Mouse (Mus musculus) embryo, embryonic 11.5 days (tissue): ENCODE results near the gene Spag9.

Experiments
- DNase-seq: peaks from one replicate; pipeline ENCODE4 v3.0.0-alpha.2; 2012; ENCODE audit warnings: low read depth, low spot score

The Spag9 gene

DNA sequence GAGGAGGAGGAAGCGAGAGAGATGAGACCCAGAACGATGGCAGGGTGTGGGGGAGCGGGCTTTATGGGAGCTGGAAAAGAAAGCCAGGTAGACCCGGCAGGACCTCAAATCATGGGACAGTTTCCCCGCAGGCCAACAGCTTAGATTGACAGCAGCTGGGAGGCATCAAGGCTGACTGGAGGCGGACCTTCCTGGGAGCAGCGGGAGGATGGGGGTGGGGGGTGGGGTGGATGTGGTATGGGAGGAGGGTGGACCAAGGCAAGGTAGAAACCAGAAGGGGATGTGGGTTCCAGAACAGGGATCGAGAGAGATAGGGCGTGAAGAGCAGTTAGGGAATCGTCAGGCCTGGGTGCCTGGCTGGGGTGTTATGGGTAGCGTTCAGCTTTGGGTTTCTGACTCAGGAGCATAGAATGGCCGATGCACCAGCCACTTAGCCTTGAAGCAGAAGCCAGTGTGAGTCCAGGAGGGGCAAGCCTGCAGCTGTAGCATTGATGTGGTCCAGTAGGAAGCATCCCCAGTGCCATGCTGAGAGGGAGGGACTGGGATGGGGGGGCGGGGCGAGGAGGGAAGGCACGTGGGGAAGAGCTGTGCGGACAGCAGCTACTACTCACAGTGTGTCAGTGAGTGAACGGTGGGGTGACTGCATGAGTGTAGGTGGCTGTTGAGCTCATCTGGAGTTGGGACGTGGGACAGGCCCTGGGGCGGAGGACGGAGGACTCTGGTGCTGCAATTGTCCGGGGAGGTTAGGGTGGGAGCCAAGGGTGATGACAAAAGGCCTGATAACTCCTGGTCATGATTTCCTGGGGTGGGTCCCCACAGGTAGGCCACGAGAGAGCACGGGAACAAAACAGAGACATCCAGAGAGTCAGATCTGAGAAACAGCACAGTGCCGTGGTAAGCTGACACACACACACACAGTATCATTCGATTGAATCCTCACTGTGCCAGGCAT is 154.9 kb downstream of the Spag9 start:
- no peak for DNase-seq

DNA sequence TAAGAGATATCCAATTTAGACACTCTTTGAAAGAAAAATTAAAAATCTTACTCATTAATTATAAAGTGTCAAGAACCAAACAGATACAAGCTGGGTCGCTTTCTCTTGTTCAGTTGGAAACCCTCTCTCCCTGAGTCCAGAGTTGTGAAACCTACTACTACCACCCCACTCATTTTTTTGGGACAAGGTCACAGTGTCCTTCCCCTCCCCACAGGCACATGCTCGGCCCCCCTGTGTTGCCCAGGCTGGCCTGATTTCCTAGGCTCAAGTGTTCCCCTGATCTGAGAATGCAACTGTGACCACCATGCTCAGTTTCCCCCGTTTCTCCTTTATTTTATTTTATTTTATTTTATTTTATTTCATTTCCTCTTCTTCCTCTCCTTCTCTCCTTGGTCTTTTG is 158.3 kb downstream of the Spag9 start:
- DNase-seq, result no peak

DNA sequence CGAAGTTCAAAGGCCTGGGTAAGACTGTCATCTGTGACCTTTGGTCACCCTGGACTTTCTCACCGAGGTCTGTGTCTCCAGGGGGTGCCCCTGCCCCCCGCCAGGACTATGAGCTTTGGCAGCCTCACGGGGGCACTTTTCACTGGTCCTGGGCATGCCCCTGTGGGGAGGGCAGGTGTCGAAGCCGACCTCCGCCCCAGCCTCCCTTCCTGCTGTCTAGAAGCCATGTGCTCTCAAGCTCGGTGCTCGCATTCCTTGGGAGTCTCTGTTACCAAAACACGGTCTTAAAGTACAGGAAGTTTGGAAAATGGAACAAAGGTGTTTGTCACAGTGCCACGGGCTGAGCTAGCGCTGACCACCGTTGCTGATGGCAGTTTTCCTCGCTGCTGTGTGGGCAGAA is 162.6 kb downstream of the Spag9 start:
- no peak for DNase-seq

DNA sequence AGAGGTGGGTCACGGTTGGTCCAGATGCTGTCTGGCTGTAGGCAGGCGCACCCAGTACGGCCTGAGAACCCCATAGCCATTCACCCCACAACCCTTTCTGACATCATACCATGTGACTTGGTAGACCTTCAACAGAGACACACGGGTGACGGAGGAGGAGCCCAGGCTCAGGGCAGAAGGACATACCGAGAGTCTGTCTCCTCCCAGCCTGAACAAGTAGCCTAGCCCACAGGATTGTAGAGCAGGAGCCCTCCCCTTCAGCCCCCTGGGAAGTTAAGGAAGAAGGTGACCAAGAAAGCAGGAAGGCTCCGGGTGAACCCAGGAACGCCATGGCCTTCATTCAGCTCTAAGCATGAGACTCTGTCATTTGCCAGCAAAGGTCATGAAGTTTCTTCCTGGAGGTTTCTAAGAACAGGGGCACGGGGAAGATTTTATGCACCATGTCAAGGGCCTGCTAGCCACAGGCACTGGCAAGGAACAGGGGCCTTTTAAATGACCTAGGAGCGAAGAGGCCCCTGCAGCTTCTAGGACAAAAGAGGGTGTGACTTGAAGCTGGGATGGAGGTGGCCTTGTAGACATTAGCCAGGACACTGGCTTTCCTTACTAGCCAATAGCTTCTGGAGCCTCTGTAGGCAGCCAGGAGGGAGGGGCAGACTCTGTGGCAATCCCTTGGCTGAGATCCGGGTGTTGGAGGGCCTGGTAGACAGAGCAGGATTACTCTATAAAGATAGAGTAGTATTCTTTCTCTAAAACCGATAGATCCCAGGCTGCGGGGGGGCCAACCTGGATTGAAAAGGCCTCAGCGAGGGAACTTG is 163.4 kb downstream of the Spag9 start:
- no peak for DNase-seq

DNA sequence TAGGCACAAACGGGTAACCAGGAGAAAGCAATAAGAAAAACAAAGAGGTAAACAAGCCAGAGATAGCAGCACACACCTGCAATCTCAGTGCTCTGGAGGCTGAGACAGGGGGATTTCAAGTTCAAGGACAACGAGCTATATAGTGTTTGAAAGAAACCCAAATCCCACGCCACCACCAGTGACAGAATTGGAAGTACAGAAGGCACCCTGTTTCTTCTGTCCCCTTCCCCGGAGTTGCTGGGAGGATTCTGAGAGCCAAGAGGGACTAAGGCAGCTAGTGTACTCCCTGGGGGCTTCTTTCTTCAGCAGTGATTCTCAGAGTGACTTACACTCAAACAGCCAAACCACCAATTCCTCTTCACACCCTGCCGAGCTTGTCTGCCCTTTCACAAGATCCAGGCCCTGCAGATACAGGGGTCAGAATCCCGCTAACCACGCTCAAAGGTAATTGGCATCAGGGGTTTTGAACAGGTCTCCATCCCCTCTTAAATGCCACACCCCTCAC is 164.1 kb downstream of the Spag9 start:
- no peak for DNase-seq

DNA sequence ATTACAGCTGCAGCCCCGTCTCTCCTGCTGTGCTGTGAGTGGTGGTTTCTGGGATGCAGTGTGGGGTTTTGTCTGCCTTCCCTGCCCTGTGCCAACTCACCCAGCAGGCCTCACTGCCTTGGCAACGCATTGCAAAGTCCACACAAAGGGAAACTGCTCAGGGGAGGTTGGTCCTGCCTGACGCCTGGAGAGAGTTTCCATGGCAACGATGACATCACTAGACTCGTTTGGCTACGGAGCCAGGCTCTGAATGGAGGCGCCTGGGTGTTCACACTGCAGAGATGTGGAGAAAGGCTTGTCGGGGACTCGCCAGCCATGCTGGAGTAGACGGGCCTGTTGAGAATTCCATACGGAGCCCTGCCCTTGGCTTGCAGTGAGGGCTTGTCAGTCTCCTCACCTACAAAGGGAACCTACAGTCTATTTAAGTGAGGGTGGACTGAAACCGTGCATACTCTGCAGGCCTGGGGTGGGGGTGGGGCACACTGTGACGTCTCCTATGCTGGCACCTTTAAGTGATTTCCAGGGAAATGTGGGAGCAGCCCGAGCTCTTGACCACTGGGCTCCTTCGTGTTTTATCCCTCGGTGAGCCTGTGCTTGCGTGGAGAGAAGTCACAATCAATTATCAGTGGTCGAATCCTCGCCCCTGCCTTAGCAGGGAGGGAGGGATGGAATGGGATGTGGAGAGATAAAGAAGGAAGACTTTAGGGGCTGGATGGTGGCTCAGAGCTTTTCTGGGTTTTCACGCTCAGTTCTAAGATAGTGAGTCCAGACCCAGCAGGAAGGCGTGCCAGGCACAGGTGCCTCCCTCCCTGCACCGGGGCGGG is 164.8 kb downstream of the Spag9 start:
- peak; percentile 88 for DNase-seq

DNA sequence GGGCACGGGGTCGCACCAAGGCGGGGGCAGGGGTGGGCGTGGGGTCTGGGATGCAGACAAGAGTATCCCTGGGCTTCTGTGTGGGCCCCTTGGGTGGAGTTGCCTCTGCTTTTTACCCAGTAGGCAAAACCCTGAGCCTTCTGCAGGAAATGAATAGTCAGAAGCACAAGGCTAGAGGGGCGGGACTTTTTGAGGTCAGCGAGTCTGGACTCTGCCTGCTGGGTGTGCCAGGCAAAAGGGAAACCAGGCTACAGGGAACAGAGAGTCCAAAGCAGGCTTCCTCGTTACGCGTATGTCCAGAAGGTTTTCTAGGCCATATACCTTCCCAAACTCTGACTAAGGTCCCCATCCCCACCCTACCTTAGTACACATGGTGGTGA is 165.4 kb downstream of the Spag9 start:
- no peak for DNase-seq

DNA sequence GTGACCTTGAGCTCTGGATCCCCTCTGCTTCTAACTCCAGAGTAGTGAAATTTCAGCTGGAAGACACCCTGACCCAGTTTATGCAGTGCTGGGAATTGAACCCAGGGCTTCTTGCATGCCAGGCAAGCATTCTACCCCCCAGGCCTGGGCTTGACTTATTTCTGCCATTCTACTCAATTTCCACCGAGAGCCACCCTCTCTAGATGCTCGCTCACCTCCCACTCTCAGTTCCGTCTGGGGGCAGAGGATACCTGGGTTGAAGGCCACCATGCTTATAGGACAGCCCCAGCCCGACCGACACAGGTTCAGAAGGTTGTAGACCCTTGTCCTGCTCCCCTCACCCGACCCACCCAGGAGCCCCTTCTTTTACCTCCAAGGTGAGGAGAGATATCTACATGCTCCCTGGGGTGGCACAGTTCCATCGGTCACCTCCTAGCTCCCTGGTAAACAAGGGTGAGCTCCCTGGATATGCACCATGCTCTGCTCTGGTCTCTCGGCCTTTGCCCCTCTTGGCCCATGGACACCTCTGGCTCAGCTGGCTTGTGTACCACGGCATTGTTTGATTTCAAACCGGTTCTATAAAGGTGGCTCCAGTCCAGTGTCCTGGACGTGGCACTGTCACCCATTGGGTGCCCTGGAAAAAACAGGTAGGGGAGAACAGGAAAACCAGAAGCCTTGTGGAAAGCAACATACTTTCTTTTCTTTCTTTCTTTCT is 166.1 kb downstream of the Spag9 start:
- DNase-seq, result no peak

DNA sequence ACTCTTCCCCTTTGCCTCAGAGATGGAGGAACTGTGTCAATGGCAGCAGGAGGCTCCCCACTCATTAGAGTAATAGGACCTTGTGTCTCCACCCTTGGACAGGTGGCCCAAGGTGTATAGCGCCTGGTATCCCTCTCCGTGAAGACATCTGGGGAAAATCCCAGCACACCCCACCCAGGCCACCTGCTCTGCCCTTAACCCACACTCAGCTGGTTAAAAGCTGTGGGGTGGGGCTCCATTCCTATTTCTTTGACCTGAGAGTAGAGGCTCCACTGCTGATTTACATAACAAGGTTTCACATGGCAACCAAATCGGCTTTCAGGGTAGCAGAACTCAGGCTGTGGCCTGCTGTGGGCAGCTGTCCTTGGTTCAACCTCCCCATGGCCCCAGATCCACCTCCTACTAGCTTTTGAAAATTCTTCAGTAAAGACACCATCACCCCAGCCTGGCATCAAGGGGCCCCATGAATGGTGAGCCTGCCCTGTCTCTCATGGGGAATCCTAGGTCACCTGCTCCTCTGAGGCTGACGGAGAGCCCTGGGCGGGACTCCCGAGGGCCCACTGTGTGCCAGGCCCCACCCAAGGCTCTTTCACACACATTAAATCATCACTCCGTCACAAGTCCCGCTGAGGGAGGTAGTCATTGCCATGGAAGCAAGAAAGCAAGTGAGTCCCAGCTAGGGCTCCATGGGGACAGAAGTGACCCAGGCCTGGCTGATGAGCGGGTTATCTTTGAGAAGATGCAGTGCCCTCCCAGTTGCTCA is 167.3 kb downstream of the Spag9 start:
- no peak for DNase-seq

DNA sequence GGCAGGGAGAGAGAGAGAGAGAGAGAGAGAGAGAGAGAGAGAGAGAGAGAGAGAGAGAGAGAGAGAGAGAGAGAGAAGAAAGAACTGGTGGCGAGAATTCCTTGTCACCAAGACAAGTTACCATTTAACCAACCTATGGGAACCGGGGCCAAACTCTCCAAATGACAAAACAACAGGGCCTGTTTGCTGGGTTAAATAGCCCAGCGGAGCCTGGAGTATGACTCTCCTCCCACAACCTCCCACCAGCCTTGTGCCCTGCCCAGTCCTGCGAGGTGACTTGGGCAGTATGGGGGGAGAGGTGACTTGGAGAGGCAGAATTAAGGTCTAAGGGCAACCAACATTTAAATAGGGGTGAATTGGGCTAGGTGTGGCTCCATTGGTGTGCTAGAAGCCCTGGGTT is 169.9 kb downstream of the Spag9 start:
- DNase-seq, result no peak

DNA sequence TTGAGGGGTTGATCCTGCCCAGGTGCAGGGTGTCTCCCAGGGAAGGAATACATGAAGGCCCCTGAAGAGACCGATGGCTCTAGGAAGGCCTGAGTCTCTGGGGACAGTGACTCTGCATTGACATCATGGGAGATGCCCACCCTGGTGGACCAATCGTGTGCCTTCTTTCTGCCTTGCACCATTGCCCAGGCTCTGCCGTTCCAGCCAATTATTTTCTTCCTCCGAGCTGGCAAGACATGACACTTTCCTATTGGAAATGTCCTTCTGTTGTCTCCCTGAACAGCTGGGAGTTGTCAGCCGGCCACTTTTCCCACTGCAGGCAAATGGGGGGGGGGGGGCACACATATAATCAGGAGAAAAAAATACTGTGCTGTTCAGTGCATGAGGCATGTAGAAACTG is 172.3 kb downstream of the Spag9 start:
- no peak for DNase-seq

DNA sequence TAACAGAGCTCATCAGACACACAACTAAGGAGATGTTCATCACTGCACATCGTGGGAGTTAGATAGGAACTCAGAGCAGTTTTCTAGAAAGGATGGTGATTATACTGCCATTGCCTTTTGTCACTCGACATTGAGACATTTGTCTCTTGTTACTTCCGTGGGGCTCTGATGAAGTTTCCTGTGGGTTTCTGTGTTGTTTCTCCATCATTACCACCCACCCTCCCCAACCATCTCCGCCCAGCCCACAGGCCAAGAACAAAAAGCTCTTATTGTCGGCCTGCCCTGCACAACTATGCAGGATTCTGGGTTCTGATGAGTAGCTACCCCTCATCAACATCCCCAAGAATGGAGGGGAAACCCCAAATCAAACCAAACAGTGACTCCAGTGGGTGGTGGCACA is 173.7 kb downstream of the Spag9 start:
- no peak for DNase-seq

DNA sequence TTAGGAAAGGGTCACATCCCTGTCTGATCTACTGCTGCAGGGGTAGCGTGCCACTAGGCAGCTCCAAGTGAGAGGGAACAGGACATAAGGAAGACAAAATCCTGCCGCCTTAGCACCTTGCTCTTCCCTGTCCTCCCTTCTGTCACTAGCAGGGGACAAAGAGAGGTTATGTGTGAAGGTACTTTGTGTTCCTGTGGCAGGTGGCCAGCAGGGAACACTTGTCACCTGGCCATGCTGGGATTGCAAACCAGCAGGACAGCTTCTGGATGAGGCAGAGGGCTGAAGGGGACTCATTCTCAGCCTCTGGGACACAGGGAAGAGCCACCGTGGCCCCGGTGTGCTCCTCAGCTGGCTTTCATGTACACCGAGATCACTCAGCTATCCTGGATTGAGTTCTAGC is 175.8 kb downstream of the Spag9 start:
- no peak for DNase-seq

DNA sequence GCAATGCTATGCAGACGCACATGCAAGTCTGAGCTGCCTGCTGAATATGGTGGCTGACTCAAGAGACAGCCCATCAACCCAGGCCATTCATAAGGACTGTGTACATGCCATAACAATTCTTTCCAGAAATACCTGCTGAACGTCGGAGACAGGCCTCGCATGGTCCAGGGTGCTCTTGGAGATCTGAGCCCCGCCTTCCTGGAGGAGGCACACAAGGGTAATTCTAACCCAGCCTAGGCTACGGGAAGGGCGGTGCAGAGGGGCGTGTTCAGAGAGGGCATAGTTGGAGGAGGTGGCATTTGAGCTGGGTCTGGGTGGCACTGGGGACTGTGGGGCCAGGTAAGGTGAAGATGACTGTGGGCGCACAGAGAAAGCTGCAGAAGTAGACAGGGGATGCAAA is 176.3 kb downstream of the Spag9 start:
- no peak for DNase-seq

DNA sequence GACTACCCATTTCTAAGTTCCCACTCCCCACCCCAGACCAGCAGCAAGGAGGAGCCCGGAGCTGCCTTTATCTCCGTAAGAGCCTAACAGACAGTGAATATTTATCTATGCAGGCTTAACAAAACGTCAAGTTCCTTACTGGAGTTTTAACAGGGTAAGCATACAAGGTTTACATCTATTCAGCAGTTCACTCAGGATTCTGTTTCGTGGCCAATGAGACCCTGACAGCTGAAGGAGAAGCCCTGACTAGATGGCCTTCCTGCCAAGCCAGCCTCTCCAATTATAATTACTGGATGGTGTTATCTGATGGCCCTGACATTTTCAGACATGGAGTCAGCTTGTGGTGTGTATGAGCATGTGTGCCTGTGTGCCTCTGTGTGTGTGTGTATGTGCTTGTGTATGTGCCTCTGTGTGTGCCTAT is 177.8 kb downstream of the Spag9 start:
- no peak for DNase-seq

DNA sequence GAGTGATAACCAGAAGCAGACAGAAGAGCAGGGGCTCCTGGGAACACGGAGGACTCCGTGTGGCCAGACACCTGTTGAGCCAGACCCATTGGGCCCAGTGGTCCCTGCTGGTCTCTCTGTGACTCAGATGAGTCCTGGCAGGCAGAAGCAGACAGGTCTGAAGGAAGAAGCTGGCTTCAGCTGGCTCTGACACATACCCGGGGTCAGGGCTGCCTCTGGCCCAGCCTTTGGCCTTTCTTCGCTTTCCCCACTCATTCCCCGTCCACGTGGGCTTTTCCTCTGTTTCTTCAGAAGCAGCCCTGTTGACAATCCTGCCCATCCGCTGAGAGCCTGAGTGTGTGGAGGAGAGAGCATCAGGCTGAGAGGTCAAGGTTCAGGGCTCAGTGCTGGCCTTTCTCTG is 179.4 kb downstream of the Spag9 start:
- DNase-seq, result no peak
